Mouse (Mus musculus) liver, embryonic 12.5 days (tissue): ENCODE data around the gene Fap. TPM values are rescaled to one million over a fixed set of nuclear protein-coding genes. Genes with fewer than 3 reads are reported as not detected.

Experiments used
- ATAC-seq: fragments of 200-750 bp; cut with Nextera tagmentation; 2 replicates; pipeline ENCODE4 v1.8.0; 2017; ENCODE audit warnings: moderate number of reproducible peaks, mild to moderate bottlenecking, moderate library complexity
- H3K27ac ChIP-seq: fragments of 300-500 bp; sonication (generic); 2 replicates; pipeline ENCODE4 v1.5.1; 2016; ENCODE audit warnings: mild to moderate bottlenecking
- H3K27me3 ChIP-seq: fragments of 300-500 bp; sonication (generic); replicated peaks from 2 replicates; pipeline ENCODE4 v1.6.1; 2016; ENCODE audit warnings: mild to moderate bottlenecking, moderate library complexity
- H3K36me3 ChIP-seq: fragments of 300-500 bp; sonication (generic); 2 replicates; pipeline ENCODE4 v1.6.1; 2016; ENCODE audit warnings: mild to moderate bottlenecking, moderate library complexity
- H3K4me1 ChIP-seq: fragments of 300-500 bp; sonication (generic); 2 replicates; pipeline ENCODE4 v1.6.1; 2016
- H3K4me2 ChIP-seq: fragments of 300-500 bp; sonication (generic); 2 replicates; pipeline ENCODE4 v1.6.1; 2016; ENCODE audit warnings: mild to moderate bottlenecking, moderate library complexity
- H3K4me3 ChIP-seq: fragments of 300-500 bp; sonication (generic); 2 replicates; pipeline ENCODE4 v1.5.1; 2016; ENCODE audit warnings: mild to moderate bottlenecking, moderate library complexity
- H3K9ac ChIP-seq: fragments of 300-500 bp; sonication (generic); 2 replicates; pipeline ENCODE4 v1.6.1; 2016; ENCODE audit warnings: mild to moderate bottlenecking, moderate library complexity
- H3K9me3 ChIP-seq: fragments of 300-500 bp; sonication (generic); replicated peaks from 2 replicates; pipeline ENCODE4 v1.6.1; 2016; ENCODE audit warnings: mild to moderate bottlenecking, moderate library complexity
- WGBS: fragments of 180-500 bp; shearing (Covaris S2); methylation state at CpG from one replicate; pipeline ENCODE4 v1.1.7; 2016; ENCODE audit not compliant: insufficient replicate concordance; 5-methylcytosine and 5-hydroxymethylcytosine counted together
- polyA plus RNA-seq: library from polyadenylated mRNA; unstranded; fragments of >200 nt; fragmentation: Nextera tagmentation; extraction: Ambion mirVana; gene quantifications from 2 replicates; pipeline ENCODE4 v1.2.1, GENCODE M21; 2016

The Fap gene
- polyA plus RNA-seq, 1 experiment from 2014 or later: 0.66 TPM

DNA sequence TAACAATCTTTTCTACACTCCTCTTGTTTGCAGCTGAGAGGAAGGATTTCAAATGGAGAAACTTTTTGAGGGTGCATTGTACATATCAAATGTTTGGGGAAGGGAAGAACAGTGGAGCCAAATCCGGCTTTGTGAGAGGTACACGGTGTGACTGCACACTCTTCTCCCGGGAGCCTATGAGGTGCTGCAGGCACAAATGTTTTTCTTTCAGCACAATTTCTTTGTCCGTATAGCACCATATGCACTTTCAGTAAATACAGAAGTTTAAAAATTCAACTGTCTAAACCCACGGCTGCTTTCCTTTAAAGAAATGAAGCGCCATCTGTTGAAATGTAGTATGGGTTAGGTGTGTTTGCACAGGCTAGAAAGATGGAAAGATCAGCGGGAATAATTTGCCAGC is 375 bp upstream of the Fap start:
- H3K36me3 ChIP-seq: no peaks in the 10 kb centered on the region
- H3K9me3 ChIP-seq: no peaks in the 10 kb centered on the region
- H3K27ac ChIP-seq: no peak overlapping the region
- H3K4me3 ChIP-seq: no peak overlapping the region
- H3K4me1 ChIP-seq: no peaks in the 10 kb centered on the region
- 65% methylated on average over 7 of the region's 7 CpGs for WGBS
- no peak for ATAC-seq
- H3K27me3 ChIP-seq: no peaks in the 10 kb centered on the region
- H3K9ac ChIP-seq: no peak overlapping the region
- H3K4me2 ChIP-seq: no peak overlapping the region

GRCm38 (mm10) chr2:62573099-62573752 is 649 bp downstream of the Fap start:
- 70% methylated on average over 10 of the region's 10 CpGs for WGBS
- no peak overlapping the region for H3K4me3 ChIP-seq
- H3K27ac ChIP-seq: no peak overlapping the region
- no peak overlapping the region for H3K4me2 ChIP-seq
- H3K9me3 ChIP-seq: no peaks in the 10 kb centered on the region
- H3K36me3 ChIP-seq: no peaks in the 10 kb centered on the region
- ATAC-seq: no peak
- no peaks in the 10 kb centered on the region for H3K27me3 ChIP-seq
- no peaks in the 10 kb centered on the region for H3K4me1 ChIP-seq
- no peak overlapping the region for H3K9ac ChIP-seq

DNA sequence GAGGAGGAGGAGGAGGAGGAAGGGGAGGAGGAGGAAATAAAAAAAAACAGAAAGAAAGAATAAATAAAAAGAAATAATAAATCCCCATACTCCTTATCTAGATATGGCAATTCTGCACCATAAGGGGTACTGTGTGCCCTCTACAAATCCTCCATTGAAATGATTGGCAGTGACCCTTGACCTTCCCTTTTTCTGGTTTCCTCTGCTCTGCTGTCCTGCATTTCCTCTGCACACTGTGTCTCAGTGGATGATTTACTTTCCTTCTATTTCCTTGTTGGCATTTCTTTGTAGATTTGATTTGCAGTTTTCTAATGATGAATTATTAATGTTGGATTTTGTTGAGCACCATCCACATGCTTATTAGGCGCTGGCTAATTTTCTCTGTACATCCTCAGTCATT is 9.2 kb downstream of the Fap start:
- Histone ChIP-seq H3K9ac (no peak overlapping the region), H3K9me3 (no peaks in the 10 kb centered on the region), H3K27ac (no peak overlapping the region), H3K4me1 (no peaks in the 10 kb centered on the region), H3K4me3 (no peak overlapping the region), H3K36me3 (no peaks in the 10 kb centered on the region), H3K27me3 (no peaks in the 10 kb centered on the region), H3K4me2 (no peak overlapping the region)
- ATAC-seq: no peak
- 74% methylated on average over 1 of the region's 1 CpGs for WGBS

- no peak for ATAC-seq
Observed at GRCm38 (mm10) chr2:62562661-62563485, 11.0 kb downstream of the Fap start.

GRCm38 (mm10) chr2:62557417-62557816 is 16.5 kb downstream of the Fap start:
- Histone ChIP-seq H3K27me3 (no peaks in the 10 kb centered on the region), H3K4me1 (no peaks in the 10 kb centered on the region), H3K4me2 (no peak overlapping the region), H3K36me3 (no peaks in the 10 kb centered on the region), H3K27ac (no peak overlapping the region), H3K9me3 (0 out of 2 replicates have a peak, but pooled peaks cover 4% of the 10 kb centered on the region), H3K4me3 (no peak overlapping the region), H3K9ac (no peak overlapping the region)
- WGBS: 58% methylated on average over 2 of the region's 2 CpGs
- no peak for ATAC-seq

More at GRCm38 (mm10) chr2:62562661-62563485, 11.0 kb downstream of the Fap start:
- Histone ChIP-seq H3K4me2 (no peak overlapping the region), H3K27me3 (no peaks in the 10 kb centered on the region), H3K36me3 (no peaks in the 10 kb centered on the region), H3K9ac (no peak overlapping the region), H3K4me1 (no peaks in the 10 kb centered on the region), H3K4me3 (no peak overlapping the region), H3K9me3 (no peaks in the 10 kb centered on the region), H3K27ac (no peak overlapping the region)
- WGBS: 59% methylated on average over 5 of the region's 5 CpGs

GRCm38 (mm10) chr2:62556349-62556748 is 17.5 kb downstream of the Fap start:
- no peaks in the 10 kb centered on the region for H3K4me1 ChIP-seq
- no peak overlapping the region for H3K4me2 ChIP-seq
- H3K36me3 ChIP-seq: no peaks in the 10 kb centered on the region
- H3K27me3 ChIP-seq: no peaks in the 10 kb centered on the region
- WGBS: 83% methylated on average over 9 of the region's 9 CpGs
- no peak overlapping the region for H3K27ac ChIP-seq
- no peak for ATAC-seq
- H3K9ac ChIP-seq: no peak overlapping the region
- H3K9me3 ChIP-seq: 0 out of 2 replicates have a peak, but pooled peaks cover 4% of the 10 kb centered on the region
- H3K4me3 ChIP-seq: no peak overlapping the region

- H3K27me3 ChIP-seq: no peaks in the 10 kb centered on the region
- no peak overlapping the region for H3K9ac ChIP-seq
- ATAC-seq: no peak
- no peak overlapping the region for H3K27ac ChIP-seq
- H3K36me3 ChIP-seq: no peaks in the 10 kb centered on the region
- no peak overlapping the region for H3K4me3 ChIP-seq
- no peak overlapping the region for H3K4me2 ChIP-seq
- WGBS: 70% methylated on average over 3 of the region's 3 CpGs
- H3K9me3 ChIP-seq: no peaks in the 10 kb centered on the region
- H3K4me1 ChIP-seq: no peaks in the 10 kb centered on the region
Observed at GRCm38 (mm10) chr2:62549659-62550058, 24.2 kb downstream of the Fap start.

- WGBS: 73% methylated on average over 4 of the region's 4 CpGs
- Histone ChIP-seq H3K4me3 (no peak overlapping the region), H3K27me3 (no peaks in the 10 kb centered on the region), H3K9me3 (no peaks in the 10 kb centered on the region), H3K36me3 (no peaks in the 10 kb centered on the region), H3K4me1 (no peaks in the 10 kb centered on the region), H3K4me2 (no peak overlapping the region), H3K27ac (no peak overlapping the region), H3K9ac (no peak overlapping the region)
- no peak for ATAC-seq
Observed at GRCm38 (mm10) chr2:62549131-62549530, 24.7 kb downstream of the Fap start.

- no peak overlapping the region for H3K9ac ChIP-seq
- H3K9me3 ChIP-seq: no peaks in the 10 kb centered on the region
- no peak overlapping the region for H3K4me2 ChIP-seq
- no peaks in the 10 kb centered on the region for H3K27me3 ChIP-seq
- no peak for ATAC-seq
- H3K36me3 ChIP-seq: no peaks in the 10 kb centered on the region
- H3K4me1 ChIP-seq: no peaks in the 10 kb centered on the region
- H3K27ac ChIP-seq: no peak overlapping the region
- WGBS: 83% methylated on average over 5 of the region's 5 CpGs
- H3K4me3 ChIP-seq: no peak overlapping the region
Observed at GRCm38 (mm10) chr2:62548104-62548503, 25.8 kb downstream of the Fap start.

GRCm38 (mm10) chr2:62535483-62535882 is 38.4 kb downstream of the Fap start:
- Histone ChIP-seq H3K4me1 (no peaks in the 10 kb centered on the region), H3K27me3 (no peaks in the 10 kb centered on the region), H3K4me3 (no peak overlapping the region), H3K9me3 (no peaks in the 10 kb centered on the region), H3K27ac (no peak overlapping the region), H3K4me2 (no peak overlapping the region), H3K36me3 (no peaks in the 10 kb centered on the region), H3K9ac (no peak overlapping the region)
- ATAC-seq: no peak
- WGBS: 64% methylated on average over 8 of the region's 8 CpGs

- no peak for ATAC-seq
- Histone ChIP-seq H3K4me3 (no peak overlapping the region), H3K9me3 (no peaks in the 10 kb centered on the region), H3K27me3 (no peaks in the 10 kb centered on the region), H3K4me1 (peaks cover 9% of the 10 kb centered on the region), H3K9ac (no peak overlapping the region), H3K36me3 (no peaks in the 10 kb centered on the region), H3K27ac (no peak overlapping the region), H3K4me2 (no peak overlapping the region)
- 42% methylated on average over 1 of the region's 1 CpGs for WGBS
Observed at GRCm38 (mm10) chr2:62531065-62531464, 42.8 kb downstream of the Fap start.

DNA sequence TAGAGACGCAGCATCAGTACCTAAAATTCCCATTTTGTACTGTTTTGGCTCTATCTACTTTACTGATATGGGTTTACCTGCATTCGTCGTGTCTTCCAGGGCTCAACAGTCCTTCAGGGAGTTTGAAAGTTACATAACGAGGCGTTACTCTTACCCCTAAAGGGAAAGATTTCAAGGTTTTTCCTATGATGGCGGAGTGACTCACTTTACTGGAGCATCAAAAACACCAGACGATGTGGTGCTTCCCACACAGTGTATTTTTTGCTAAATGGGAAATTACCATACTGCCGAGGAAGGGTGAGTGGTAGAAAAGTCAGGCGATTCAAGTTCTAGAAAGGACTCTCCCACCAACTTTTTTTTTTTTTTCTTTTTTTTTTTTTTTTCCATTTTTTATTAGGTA is 47.5 kb downstream of the Fap start:
- WGBS: 80% methylated on average over 9 of the region's 9 CpGs
- ATAC-seq: no peak
- no peak overlapping the region for H3K4me2 ChIP-seq

More for the DNA sequence above, 47.5 kb downstream of the Fap start:
- Histone ChIP-seq H3K27ac (no peak overlapping the region), H3K36me3 (no peaks in the 10 kb centered on the region), H3K9me3 (no peaks in the 10 kb centered on the region), H3K4me1 (peaks cover 9% of the 10 kb centered on the region), H3K9ac (no peak overlapping the region), H3K4me3 (no peak overlapping the region), H3K27me3 (no peaks in the 10 kb centered on the region)
